Mouse (Mus musculus): ENCODE data around the gene Inpp5f.
"Not testable (repeated sequence)": the region's sequence is repeated elsewhere in the genome, so short reads cannot be mapped to it uniquely, and the experiment has no call there.

Gene Inpp5f

GRCm38 (mm10) chr7:128642386-128642785 lies 31.3 kb downstream of the Inpp5f start:
- DNase-seq (ENCODE audit: extremely low read depth, insufficient read length, low spot score): no peak

- DNase-seq (ENCODE audit: extremely low read depth, insufficient read length, low spot score): no peak
Observed at GRCm38 (mm10) chr7:128656970-128657369, 45.8 kb downstream of the Inpp5f start.

- DNase-seq (ENCODE audit: extremely low read depth, insufficient read length, low spot score): no peak
Observed at GRCm38 (mm10) chr7:128663906-128664305, 52.8 kb downstream of the Inpp5f start.

GRCm38 (mm10) chr7:128664861-128665377 lies 53.8 kb downstream of the Inpp5f start:
- DNase-seq (ENCODE audit: extremely low read depth, insufficient read length, low spot score): no peak

GRCm38 (mm10) chr7:128667788-128668187 lies 56.7 kb downstream of the Inpp5f start:
- DNase-seq (ENCODE audit: extremely low read depth, insufficient read length, low spot score): no peak

GRCm38 (mm10) chr7:128668831-128669230 lies 57.7 kb downstream of the Inpp5f start:
- DNase-seq (ENCODE audit: extremely low read depth, insufficient read length, low spot score): no peak

GRCm38 (mm10) chr7:128671952-128672351 lies 60.8 kb downstream of the Inpp5f start:
- DNase-seq (ENCODE audit: extremely low read depth, insufficient read length, low spot score): no peak

GRCm38 (mm10) chr7:128672408-128673010 lies 61.4 kb downstream of the Inpp5f start:
- DNase-seq (ENCODE audit: extremely low read depth, insufficient read length, low spot score): no peak

GRCm38 (mm10) chr7:128678546-128678945 lies 67.4 kb downstream of the Inpp5f start:
- DNase-seq (ENCODE audit: extremely low read depth, insufficient read length, low spot score): no peak

GRCm38 (mm10) chr7:128687821-128688564 lies 76.9 kb downstream of the Inpp5f start:
- DNase-seq (ENCODE audit: extremely low read depth, insufficient read length, low spot score): no peak

GRCm38 (mm10) chr7:128689347-128689746 lies 78.2 kb downstream of the Inpp5f start:
- DNase-seq (ENCODE audit: extremely low read depth, insufficient read length, low spot score): no peak

GRCm38 (mm10) chr7:128690070-128690469 lies 78.9 kb downstream of the Inpp5f start:
- peak; percentile 52 for DNase-seq (ENCODE audit: extremely low read depth, insufficient read length, low spot score)

- no peak for DNase-seq (ENCODE audit: extremely low read depth, insufficient read length, low spot score)
Observed at GRCm38 (mm10) chr7:128690796-128691195, 79.7 kb downstream of the Inpp5f start.

GRCm38 (mm10) chr7:128692163-128692562 lies 81.0 kb downstream of the Inpp5f start:
- no peak for DNase-seq (ENCODE audit: extremely low read depth, insufficient read length, low spot score)

- no peak for DNase-seq (ENCODE audit: extremely low read depth, insufficient read length, low spot score)
Observed at GRCm38 (mm10) chr7:128694848-128695247, 83.7 kb downstream of the Inpp5f start.

GRCm38 (mm10) chr7:128699959-128700358 lies 88.8 kb downstream of the Inpp5f start:
- not testable (repeated sequence) for DNase-seq (ENCODE audit: extremely low read depth, insufficient read length, low spot score)

- no peak for DNase-seq (ENCODE audit: extremely low read depth, insufficient read length, low spot score)
Observed at GRCm38 (mm10) chr7:128705735-128706134, 94.6 kb downstream of the Inpp5f start.

GRCm38 (mm10) chr7:128717991-128718390 lies 106.9 kb downstream of the Inpp5f start:
- DNase-seq (ENCODE audit: extremely low read depth, insufficient read length, low spot score): no peak

GRCm38 (mm10) chr7:128724761-128725160 lies 113.6 kb downstream of the Inpp5f start:
- DNase-seq (ENCODE audit: extremely low read depth, insufficient read length, low spot score): no peak

- DNase-seq (ENCODE audit: extremely low read depth, insufficient read length, low spot score): no peak
Observed at GRCm38 (mm10) chr7:128725189-128725588, 114.1 kb downstream of the Inpp5f start.

- no peak for DNase-seq (ENCODE audit: extremely low read depth, insufficient read length, low spot score)
Observed at GRCm38 (mm10) chr7:128726999-128727398, 115.9 kb downstream of the Inpp5f start.

- no peak for DNase-seq (ENCODE audit: extremely low read depth, insufficient read length, low spot score)
Observed at GRCm38 (mm10) chr7:128727701-128728100, 116.6 kb downstream of the Inpp5f start.
